Mouse (Mus musculus): ENCODE data around the gene Noxa1.

DNA sequence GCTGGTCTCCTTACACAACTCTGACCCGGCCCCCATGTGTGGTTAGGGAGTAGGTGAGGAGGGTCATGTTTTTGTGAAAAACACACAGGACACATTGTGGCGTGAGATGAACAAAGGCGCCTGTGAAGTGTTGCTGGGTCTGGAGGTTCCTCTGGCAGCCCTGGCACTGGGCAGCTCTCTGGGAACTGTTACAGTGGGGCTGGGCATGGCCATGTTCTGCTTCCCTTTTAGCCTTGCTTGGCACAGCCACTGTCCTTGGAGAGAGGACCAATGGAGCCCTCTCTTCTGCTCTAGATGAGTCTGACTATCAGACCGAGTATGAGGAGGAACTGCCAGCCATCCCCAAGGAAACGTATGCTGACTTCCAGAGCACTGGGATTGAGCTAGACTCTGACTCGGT lies 41.8 kb downstream of the Noxa1 start:
- TF ChIP-seq CTCF (IDR thresholded peaks at IDR 0.05; ENCODE audit: borderline replicate concordance, insufficient read depth, low read length) (no peak), POLR2A (IDR thresholded peaks at IDR 0.05; ENCODE audit: low read depth, low read length) (no peak)

Measured in embryonic fibroblast, embryonic 13.5 days (primary cell).